Mouse (Mus musculus) left cerebral cortex, adult 2 months (tissue): ENCODE data around the gene Wfs1. TPM values are rescaled to one million over a fixed set of nuclear protein-coding genes. Genes with fewer than 3 reads are reported as not detected.
"Not testable (repeated sequence)": the region's sequence is repeated elsewhere in the genome, so short reads cannot be mapped to it uniquely, and the experiment has no call there.

Source experiments
- DNase-seq, 2 experiments: peaks; one replicate each; pipeline ENCODE4 v3.0.0; 2021 to 2022; ENCODE audit warnings: low spot score in 2 of 2, mixed read lengths in 1 of 2; ENCODE audit errors: extremely low spot score in 1 of 2
- H3K27ac ChIP-seq: fragments of 200-600 bp; 2 replicates; pipeline ENCODE4 v1.8.1; 2022
- H3K4me3 ChIP-seq: fragments of 200-600 bp; 2 replicates; pipeline ENCODE4 v1.8.1; 2022
- CTCF ChIP-seq: fragments of 200-600 bp; IDR thresholded peaks from 2 replicates; pipeline ENCODE4 v1.8.1; 2022; ENCODE audit warnings: antibody characterized with exemption, mild to moderate bottlenecking, moderate library complexity
- intact Hi-C: fragments of 180-260 bp; cut with DNase I; formaldehyde crosslinking; loops from one replicate; pipeline ENCODE4 v1.15.1; 2025
- total RNA-seq, 2 experiments: library from RNA; stranded (reverse); gene quantifications; 2 replicates each; pipeline ENCODE4 v1.2.3; 2021

The Wfs1 gene
- total RNA-seq, 2 experiments from 2014 or later, result 118 to 155 TPM

DNA sequence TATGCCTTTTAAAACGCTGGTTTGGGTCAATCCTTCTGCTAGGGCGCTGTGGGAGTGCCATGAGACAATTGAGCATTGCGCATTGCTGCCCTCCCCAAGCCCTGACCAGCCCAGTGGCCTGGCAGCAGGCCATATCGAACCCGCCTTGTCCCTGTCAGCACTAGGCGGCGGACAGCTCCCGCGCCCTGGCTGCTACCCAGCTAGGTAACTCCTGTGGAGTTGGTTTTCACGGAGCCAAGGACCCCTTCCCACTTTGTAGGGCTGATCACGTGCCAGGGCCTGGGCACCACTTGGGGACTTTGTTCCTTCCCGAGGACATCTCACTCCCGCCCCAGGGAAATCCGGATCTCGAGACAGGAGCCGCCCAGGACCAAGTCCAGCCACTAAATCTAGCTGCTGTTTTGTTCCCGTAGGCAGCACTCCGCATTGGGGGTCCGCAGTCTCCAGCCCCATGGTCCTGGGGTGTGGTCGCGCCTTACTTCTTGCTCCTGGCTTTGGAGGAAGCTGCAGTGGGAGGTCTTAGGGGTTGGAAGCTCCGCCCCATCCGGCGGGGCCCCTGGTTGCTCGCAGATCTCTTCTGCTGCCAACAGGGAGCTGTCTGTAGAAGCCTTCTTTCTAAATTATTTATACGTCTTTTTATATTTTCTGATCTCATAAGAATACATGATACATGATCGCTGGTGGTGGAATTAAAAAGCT, 26.8 kb upstream of the Wfs1 start:
- intact Hi-C loops, result loop anchor here (1.0 kb wide), 1 partner anchor 94 kb away; no protein-coding TSS in a partner anchor
- DNase-seq, result peak in 1 of 2 experiments; percentile 56

DNA sequence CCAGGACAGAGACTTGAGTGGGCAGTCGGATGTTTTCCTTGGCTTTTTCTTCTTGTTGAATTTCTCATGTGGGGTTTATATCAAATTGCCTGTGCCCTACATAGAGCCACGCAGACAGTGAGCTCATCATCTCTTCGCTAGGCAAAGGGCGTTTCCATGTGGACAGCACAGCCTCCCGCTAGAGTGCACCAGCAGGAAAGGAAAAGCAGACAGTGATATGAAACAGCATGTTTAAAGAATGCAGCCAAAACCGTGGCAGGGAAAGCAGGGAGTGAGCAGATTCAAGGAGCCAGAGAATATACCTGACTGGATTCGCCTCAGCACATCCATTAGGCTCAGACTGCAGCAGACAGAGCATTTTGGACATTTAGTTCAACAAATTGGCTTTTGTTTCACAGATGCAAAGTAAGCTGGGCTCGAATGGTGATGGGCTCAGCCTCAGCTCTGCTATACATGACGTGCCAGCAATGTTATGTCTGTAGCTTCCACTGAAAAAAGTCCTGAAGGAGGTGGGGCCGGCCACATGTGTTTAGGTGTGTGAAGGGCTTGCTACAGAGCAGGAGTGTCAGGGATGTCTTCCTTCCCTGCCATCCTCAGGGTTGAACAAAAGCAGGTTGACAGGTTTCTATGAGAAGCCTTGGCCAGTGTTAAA, 21.8 kb upstream of the Wfs1 start:
- peak overlapping the region; percentile 66 for H3K27ac ChIP-seq

More for the DNA sequence above, 26.8 kb upstream of the Wfs1 start:
- peak overlapping the region; percentile 49 for H3K4me3 ChIP-seq
- H3K27ac ChIP-seq, result peak overlapping the region; percentile 1; the same call in 1 of the 2 replicates
- TF ChIP-seq CTCF, result no peak

DNA sequence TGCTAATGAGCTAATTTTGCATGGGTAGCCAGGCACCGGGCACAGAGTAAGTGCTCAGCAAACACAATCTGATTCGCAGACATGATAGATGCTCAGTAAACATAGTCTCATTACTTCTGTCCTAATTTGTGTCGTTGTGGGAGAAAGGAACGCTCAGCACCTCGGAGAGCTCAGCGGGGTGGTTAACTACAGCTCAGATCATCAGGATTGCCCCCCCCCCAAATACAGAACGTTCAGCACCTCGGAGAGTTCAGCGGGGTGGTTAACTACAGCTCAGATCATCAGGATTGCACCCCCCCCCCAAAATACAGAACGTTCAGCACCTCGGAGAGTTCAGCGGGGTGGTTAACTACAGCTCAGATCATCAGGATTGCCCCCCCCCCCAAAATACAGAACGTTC, 20.8 kb upstream of the Wfs1 start:
- intact Hi-C loops, result loop anchor here (1.0 kb wide), 1 partner anchor 100 kb away; no protein-coding TSS in a partner anchor
- H3K4me3 ChIP-seq, H3K27ac ChIP-seq, DNase-seq: not testable (repeated sequence)

More for the DNA sequence above, 21.8 kb upstream of the Wfs1 start:
- no peak overlapping the region for H3K4me3 ChIP-seq
- intact Hi-C loops, result loop anchor here (1.0 kb wide), 1 partner anchor 99 kb away; no protein-coding TSS in a partner anchor
- DNase-seq, result peak; percentile 49 to 56
- TF ChIP-seq CTCF, result peak; percentile 34

DNA sequence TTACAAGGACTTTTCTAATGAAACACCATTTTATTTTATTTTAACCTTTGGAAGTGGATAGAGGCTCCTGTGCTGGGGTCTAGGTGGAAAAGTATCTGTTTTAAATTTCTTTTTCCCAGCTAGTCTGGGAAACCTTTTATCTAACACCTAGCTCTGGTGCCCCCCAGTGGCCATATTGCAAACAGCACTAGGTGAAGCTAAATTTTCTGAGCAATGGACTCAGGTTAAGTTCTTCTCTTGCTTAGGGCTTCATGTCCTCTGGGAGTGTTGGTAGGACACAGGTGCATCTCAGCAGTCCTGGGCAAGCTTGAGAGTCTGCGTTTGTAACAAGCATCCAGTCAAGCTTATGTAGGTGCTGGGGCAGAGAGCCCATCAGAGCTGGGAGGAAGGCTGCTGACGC, 13.0 kb upstream of the Wfs1 start:
- H3K4me3 ChIP-seq, result no peak overlapping the region
- DNase-seq, result peak; percentile 76 to 86
- TF ChIP-seq CTCF, result peak; percentile 89
- H3K27ac ChIP-seq, result no peak overlapping the region
- intact Hi-C loops, result loop anchor here (1.0 to 5.0 kb wide), 4 partner anchors 44 to 190 kb away; no protein-coding TSS in a partner anchor

DNA sequence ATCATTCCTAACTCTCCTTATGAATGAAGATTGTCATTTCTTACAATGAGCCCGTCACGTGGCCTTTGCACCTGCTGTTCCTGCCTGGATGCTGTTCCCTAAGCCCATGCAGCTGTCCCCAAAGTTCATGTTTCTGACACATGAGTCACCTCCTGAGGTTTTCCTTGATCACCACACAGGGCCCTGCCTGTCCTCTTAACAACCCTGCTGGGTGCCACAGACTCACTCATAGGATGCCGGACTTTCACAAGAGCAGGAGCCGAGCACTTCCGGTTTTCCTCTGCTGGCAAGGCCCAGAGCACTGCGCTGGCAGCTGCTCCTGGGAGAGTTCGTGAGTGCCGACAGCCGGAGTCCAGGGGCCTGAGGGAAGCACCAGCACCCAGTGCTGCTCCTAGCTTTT, 12.0 kb upstream of the Wfs1 start:
- no peak overlapping the region for H3K4me3 ChIP-seq
- TF ChIP-seq CTCF, result no peak
- DNase-seq, result no peak
- intact Hi-C loops, result loop anchor here (5.0 kb wide), 1 partner anchor 189 kb away; no protein-coding TSS in a partner anchor
- H3K27ac ChIP-seq, result no peak overlapping the region

DNA sequence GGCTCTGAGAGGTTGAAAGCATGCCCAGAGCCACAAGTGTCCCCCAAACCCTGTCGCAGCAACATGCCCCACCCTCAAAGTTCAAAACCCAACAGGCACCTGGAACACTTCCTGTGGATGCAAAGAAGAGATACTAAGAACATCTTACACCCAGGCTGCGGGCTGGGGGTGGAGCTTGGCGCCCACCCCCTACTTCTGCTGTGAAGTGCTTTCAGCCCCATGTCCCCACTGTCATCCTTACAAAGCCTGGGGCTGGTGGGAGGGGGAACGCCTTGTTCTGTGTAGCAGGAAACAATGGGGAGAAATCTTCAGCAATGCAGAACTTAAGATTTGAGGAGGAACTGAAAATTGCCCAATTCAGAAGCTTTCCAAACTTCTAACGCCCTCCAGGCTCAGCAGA, 9.0 kb upstream of the Wfs1 start:
- intact Hi-C loops, result no loop called here
- H3K4me3 ChIP-seq, result no peak overlapping the region
- peak in 1 of 2 experiments; percentile 46 for DNase-seq
- no peak for TF ChIP-seq CTCF
- H3K27ac ChIP-seq, result no peak overlapping the region

DNA sequence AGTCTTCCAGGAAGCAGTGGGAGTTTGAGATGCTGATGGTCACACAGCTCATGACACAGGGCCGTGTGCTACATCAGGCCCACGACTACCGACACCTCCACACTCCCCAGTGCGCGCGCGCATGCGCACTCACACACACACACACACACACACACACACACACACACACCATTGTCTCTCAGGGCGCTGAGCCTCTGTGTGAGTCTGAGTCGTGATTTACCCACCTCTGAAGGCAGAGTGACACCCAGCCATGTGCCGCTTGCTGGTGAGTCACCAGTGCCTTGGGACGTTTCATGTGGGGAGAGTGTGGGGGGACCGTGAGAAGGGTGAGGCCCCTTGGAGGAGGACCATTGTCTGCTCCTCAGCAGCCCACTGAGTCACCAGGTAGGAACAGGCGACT, 7.4 kb upstream of the Wfs1 start:
- Histone ChIP-seq H3K27ac (peak overlapping the region; percentile 44; the same call in 1 of the 2 replicates), H3K4me3 (no peak overlapping the region)
- intact Hi-C loops, result no loop called here
- DNase-seq, result peak in 1 of 2 experiments; percentile 55
- no peak for TF ChIP-seq CTCF

DNA sequence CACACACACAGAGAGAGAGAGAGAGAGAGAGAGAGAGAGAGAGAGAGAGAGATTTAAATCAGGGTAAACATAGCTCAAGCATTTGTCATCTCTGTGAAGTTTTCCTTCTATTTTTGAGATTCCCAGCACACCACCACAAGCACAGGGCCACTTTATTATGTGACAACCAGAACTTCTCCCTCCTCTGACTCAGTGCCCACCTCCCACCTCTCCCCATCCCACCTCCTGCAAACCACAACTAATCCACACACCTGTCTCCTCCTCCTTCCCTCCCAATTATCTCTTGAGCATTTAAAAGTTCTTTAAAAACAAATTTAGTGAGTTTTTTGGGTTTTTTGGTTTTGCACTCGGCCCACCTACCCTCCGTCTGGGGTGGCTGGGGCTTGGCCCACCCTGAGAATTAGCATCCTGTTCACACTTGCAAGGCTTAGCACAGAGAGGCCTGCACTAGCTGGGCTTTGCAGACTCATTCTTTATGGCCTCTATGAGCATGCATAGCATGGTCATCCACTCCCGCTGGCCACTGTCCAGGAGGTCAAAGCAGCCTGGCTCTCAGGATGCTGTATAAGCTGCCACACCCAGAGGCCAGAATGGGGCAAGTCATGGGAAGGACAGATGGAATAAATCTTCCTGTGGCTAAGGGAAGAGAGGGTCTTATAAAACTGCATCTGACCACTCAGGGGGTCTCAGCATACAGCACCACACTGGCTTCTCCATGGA, 1.8 kb upstream of the Wfs1 start:
- Histone ChIP-seq H3K27ac (no peak overlapping the region), H3K4me3 (no peak overlapping the region)
- TF ChIP-seq CTCF, result no peak
- no peak for DNase-seq
- intact Hi-C loops, result no loop called here

DNA sequence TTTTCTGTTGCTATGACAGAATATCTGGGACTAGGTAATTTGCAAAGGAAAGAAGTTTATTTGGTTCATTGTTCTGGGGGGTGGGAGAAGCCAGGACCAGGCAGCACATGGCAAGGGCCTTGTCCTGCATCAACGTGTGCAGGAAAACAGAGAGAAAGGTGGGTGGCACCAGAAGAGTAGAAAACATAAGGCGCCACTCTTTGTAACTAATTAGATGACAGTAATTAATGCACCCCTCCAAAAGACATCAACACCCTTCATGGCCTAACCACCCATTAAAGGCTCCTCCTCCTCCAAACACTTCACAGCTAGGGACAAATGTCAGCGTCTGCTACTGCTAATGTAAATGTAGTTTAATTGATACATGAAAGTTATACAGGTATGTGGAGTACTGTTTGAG, 1.2 kb upstream of the Wfs1 start:
- no peak for DNase-seq
- no peak for TF ChIP-seq CTCF
- intact Hi-C loops, result no loop called here

DNA sequence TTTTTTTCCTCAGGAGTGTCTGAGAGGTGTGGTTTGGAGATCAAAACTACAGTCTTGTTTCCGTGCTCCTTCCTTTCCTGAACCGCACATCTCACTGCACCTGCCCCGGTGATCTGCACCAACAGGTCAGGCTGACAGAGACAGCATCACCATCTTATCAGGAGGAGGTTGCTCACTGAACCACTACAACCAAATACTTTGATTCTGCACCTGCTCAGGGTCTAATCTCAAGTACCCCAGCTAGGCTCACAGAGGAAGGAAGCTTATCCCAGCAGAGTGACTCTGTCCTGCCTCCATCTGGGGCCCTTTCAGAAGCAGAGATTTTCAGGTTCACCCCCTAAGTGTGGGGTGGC, 596 bp upstream of the Wfs1 start:
- no peak for DNase-seq
- peak overlapping the region; percentile 84; the same call in 1 of the 2 replicates for H3K4me3 ChIP-seq
- H3K27ac ChIP-seq, result no peak overlapping the region
- no peak for TF ChIP-seq CTCF
- intact Hi-C loops, result no loop called here

More for the DNA sequence above, 1.2 kb upstream of the Wfs1 start:
- Histone ChIP-seq H3K27ac (0 out of 2 replicates have a peak overlapping the region, but pooled peaks have one; percentile 5), H3K4me3 (no peak overlapping the region)

DNA sequence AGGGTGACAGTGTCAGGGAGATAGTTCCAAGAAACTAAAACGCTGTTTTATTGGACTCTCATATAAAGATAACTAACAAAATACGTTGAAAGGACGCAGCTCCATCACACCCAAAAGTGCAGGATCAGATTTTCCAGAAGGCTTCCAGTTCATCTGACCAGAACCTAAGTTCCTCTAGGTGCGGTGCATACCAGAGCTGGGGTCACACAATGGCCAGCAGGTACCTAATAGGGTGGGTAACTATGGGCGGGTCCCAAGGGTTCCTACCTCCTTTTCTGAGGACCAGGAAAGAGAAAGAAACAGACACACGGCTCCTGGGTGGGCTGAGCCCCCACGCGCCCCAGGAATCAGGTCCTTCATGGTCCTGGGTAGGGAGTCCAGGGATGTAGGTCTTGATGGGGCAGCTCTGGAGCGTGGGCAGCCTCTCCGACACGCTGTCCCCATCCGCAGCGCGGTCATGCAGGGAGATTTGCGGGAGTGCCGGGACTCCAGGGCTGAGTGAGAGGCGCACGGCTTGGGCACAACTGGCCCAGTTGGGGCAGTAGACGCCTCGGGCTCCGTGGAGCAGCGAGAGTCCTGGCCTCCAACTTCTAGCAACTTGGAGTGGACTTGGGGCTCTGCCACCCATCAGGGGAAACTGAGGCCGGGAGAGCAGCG, 753 bp downstream of the Wfs1 start:
- no peak for DNase-seq
- intact Hi-C loops, result no loop called here
- peak overlapping the region; percentile 84 for H3K4me3 ChIP-seq
- peak overlapping the region; percentile 65; the same call in 1 of the 2 replicates for H3K27ac ChIP-seq
- TF ChIP-seq CTCF, result no peak
